Mouse (Mus musculus): ENCODE results near the gene Snd1. TPM values are rescaled to one million over a fixed set of nuclear protein-coding genes. Genes with fewer than 3 reads are reported as not detected.

Gene Snd1
- polyA plus RNA-seq, 2 experiments: 104 to 120 TPM

DNA sequence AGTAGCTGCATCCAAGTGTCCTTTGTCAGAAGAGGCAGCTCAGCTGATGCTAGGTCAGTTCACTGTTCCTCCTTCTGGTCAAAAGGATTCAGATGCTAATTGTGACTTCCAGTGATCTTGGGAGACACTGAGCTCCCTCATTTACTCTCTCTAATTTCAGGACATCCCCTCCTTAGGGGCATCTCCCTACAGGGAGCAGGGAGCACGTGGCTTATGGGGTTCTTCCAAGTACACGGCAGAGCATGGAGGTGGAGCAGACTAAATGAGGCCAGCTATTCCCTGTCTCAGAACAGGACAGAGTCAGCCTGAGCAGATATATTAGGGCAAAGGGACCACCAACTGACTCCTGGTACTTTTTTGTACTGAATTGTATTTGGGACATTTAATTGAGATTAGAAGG, 385.5 kb downstream of the Snd1 start:
- H3K9ac ChIP-seq (ENCODE audit: low read depth, low read length, severe bottlenecking): no peak overlapping the region
- no peak overlapping the region for H3K4me2 ChIP-seq (replicated peaks; ENCODE audit: low read depth, low read length, severe bottlenecking)

DNA sequence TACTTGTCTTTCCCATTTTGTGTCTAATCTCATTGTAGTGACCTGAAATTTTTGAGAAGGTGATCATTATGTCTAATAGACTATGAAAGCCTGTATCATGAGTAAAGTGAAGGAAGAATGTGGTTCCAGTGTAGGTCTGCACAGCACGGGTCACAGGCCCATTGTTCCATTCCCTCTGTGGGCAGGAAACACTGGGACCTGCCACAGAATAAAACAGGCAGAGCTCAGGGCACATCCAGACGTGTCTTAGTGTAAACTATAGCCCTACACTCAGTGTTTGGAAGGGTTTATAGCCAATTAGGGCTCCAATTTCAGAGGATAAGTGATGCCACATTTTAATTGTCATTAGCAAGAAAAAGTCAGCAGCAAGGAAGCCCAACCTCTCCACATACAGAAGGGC, 386.0 kb downstream of the Snd1 start:
- ATAC-seq (ENCODE audit: low FRiP score, low read depth) (no peak), DNase-seq (ENCODE audit: low spot score) (no peak)
- peaks cover 17% of the 10 kb centered on the region for H3K4me1 ChIP-seq (ENCODE audit: control insufficient read depth, insufficient read depth, low read length)
- no peaks in the 10 kb centered on the region for H3K27me3 ChIP-seq (ENCODE audit: control insufficient read depth, insufficient read depth, low read length)
- no peak overlapping the region for H3K27ac ChIP-seq (replicated peaks; ENCODE audit: low read depth, low read length)
- no peak for TF ChIP-seq POLR2A (IDR thresholded peaks at IDR 0.05; ENCODE audit: borderline replicate concordance, extremely low read depth, insufficient read depth, insufficient read length)
- no peak overlapping the region for H3K4me2 ChIP-seq (replicated peaks; ENCODE audit: low read depth, low read length, severe bottlenecking)
- WGBS: 14% methylated on average over 2 of the region's 2 CpGs
- no peak overlapping the region for H3K9ac ChIP-seq (ENCODE audit: low read depth, low read length, severe bottlenecking)
- no peaks in the 10 kb centered on the region for H3K36me3 ChIP-seq (ENCODE audit: control insufficient read depth, insufficient read depth, low read length)
- H3K4me3 ChIP-seq (replicated peaks; ENCODE audit: low read length): no peak overlapping the region
- no peaks in the 10 kb centered on the region for H3K9me3 ChIP-seq (ENCODE audit: control insufficient read depth, low read length)

More for the DNA sequence above, 385.5 kb downstream of the Snd1 start:
- whole genome bisulfite sequencing: 29% methylated on average over 2 of the region's 2 CpGs
- DNase-seq (ENCODE audit: low spot score) (no peak), ATAC-seq (ENCODE audit: low FRiP score, low read depth) (no peak)
- H3K36me3 ChIP-seq (ENCODE audit: control insufficient read depth, insufficient read depth, low read length): no peaks in the 10 kb centered on the region
- H3K4me1 ChIP-seq (ENCODE audit: control insufficient read depth, insufficient read depth, low read length): peaks cover 20% of the 10 kb centered on the region
- H3K4me3 ChIP-seq (replicated peaks; ENCODE audit: low read length): no peak overlapping the region
- H3K9me3 ChIP-seq (ENCODE audit: control insufficient read depth, low read length): no peaks in the 10 kb centered on the region
- H3K27me3 ChIP-seq (ENCODE audit: control insufficient read depth, insufficient read depth, low read length): no peaks in the 10 kb centered on the region
- no peak overlapping the region for H3K27ac ChIP-seq (replicated peaks; ENCODE audit: low read depth, low read length)
- TF ChIP-seq POLR2A (IDR thresholded peaks at IDR 0.05; ENCODE audit: borderline replicate concordance, extremely low read depth, insufficient read depth, insufficient read length): no peak

DNA sequence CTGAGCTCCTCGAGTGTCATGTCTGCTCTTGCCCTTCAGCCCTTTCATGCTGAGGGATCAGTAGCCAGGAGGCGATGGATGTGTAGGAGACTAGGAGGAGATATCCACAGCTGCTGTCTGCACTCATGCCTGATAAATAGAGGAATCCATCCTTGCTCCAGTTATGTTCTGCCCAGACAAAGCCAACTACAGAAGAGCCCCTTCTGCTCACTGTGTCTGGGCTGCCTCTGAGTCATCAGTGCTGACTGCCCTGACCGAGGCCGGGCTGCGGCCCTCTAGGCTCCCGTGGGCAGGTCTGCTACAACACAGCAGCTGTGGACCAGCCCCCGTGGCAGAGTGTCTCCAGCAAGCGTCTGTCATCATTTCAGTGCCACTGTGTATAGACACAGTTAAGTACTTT, 387.4 kb downstream of the Snd1 start:
- no peaks in the 10 kb centered on the region for H3K27me3 ChIP-seq (ENCODE audit: control insufficient read depth, insufficient read depth, low read length)
- WGBS: 64% methylated on average over 8 of the region's 8 CpGs

DNA sequence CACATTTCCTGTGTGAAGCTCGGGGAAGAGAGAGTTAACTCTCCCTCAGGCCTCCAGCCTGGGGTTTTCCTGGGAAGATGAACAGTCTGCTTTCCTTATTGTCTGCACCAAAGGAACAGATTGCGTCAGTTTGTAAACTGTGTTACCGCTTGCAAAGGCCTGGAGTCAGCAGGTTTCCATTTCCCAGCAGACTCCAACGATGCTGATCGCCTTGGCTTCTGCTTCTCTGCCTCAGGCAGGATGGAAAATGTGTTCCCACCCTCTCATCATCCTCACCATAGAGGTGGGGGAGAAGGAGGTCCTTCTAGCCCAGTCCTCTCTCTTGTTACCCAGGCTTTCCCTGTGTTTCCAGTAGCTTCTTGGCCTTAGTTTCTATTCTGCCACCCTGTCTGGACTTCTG, 389.7 kb downstream of the Snd1 start:
- ATAC-seq (ENCODE audit: low FRiP score, low read depth): 0 out of 2 replicates have a peak, but pooled peaks have one; percentile 62
- H3K27me3 ChIP-seq (ENCODE audit: control insufficient read depth, insufficient read depth, low read length): no peaks in the 10 kb centered on the region

More for the DNA sequence above, 387.4 kb downstream of the Snd1 start:
- Histone ChIP-seq H3K9me3 (ENCODE audit: control insufficient read depth, low read length) (no peaks in the 10 kb centered on the region), H3K4me3 (replicated peaks; ENCODE audit: low read length) (no peak overlapping the region), H3K4me1 (ENCODE audit: control insufficient read depth, insufficient read depth, low read length) (peaks cover 13% of the 10 kb centered on the region), H3K4me2 (replicated peaks; ENCODE audit: low read depth, low read length, severe bottlenecking) (no peak overlapping the region), H3K27ac (replicated peaks; ENCODE audit: low read depth, low read length) (no peak overlapping the region), H3K9ac (ENCODE audit: low read depth, low read length, severe bottlenecking) (no peak overlapping the region), H3K36me3 (ENCODE audit: control insufficient read depth, insufficient read depth, low read length) (no peaks in the 10 kb centered on the region)
- no peak for ATAC-seq (ENCODE audit: low FRiP score, low read depth)
- no peak for DNase-seq (ENCODE audit: low spot score)
- TF ChIP-seq POLR2A (IDR thresholded peaks at IDR 0.05; ENCODE audit: borderline replicate concordance, extremely low read depth, insufficient read depth, insufficient read length): no peak

DNA sequence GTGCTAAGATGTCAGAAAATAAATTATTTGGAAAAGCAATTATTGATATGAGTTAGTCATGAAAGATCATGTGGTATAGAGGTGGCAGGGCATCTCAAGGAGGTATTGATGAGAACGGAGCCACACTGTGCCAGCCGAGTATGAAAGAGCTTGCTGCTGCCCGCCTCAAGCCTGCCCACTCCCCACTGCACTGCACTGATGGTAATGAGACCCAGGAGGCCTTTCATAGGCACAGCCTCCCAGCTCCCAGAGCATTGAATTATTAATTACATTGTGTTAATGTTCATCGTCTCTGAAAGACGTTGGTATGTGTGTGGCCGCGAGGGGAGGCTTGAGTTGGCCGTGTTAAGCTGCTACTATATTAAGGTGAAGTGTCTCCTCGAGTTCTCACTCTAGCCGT, 390.2 kb downstream of the Snd1 start:
- Histone ChIP-seq H3K27ac (replicated peaks; ENCODE audit: low read depth, low read length) (no peak overlapping the region), H3K27me3 (ENCODE audit: control insufficient read depth, insufficient read depth, low read length) (no peaks in the 10 kb centered on the region), H3K9ac (ENCODE audit: low read depth, low read length, severe bottlenecking) (no peak overlapping the region), H3K4me2 (replicated peaks; ENCODE audit: low read depth, low read length, severe bottlenecking) (no peak overlapping the region), H3K9me3 (ENCODE audit: control insufficient read depth, low read length) (no peaks in the 10 kb centered on the region), H3K4me3 (replicated peaks; ENCODE audit: low read length) (no peak overlapping the region), H3K4me1 (ENCODE audit: control insufficient read depth, insufficient read depth, low read length) (peaks cover 12% of the 10 kb centered on the region), H3K36me3 (ENCODE audit: control insufficient read depth, insufficient read depth, low read length) (no peaks in the 10 kb centered on the region)
- DNase-seq (ENCODE audit: low spot score) (no peak), ATAC-seq (ENCODE audit: low FRiP score, low read depth) (no peak)
- no peak for TF ChIP-seq POLR2A (IDR thresholded peaks at IDR 0.05; ENCODE audit: borderline replicate concordance, extremely low read depth, insufficient read depth, insufficient read length)
- 71% methylated on average over 10 of the region's 10 CpGs for WGBS

More for the DNA sequence above, 389.7 kb downstream of the Snd1 start:
- H3K9me3 ChIP-seq (ENCODE audit: control insufficient read depth, low read length): no peaks in the 10 kb centered on the region
- peaks cover 12% of the 10 kb centered on the region for H3K4me1 ChIP-seq (ENCODE audit: control insufficient read depth, insufficient read depth, low read length)
- DNase-seq (ENCODE audit: low spot score): peak; percentile 45
- no peak for TF ChIP-seq POLR2A (IDR thresholded peaks at IDR 0.05; ENCODE audit: borderline replicate concordance, extremely low read depth, insufficient read depth, insufficient read length)
- H3K4me3 ChIP-seq (replicated peaks; ENCODE audit: low read length): no peak overlapping the region
- H3K27ac ChIP-seq (replicated peaks; ENCODE audit: low read depth, low read length): peak overlapping the region; percentile 33; the same call in 1 of the 2 replicates
- H3K9ac ChIP-seq (ENCODE audit: low read depth, low read length, severe bottlenecking): no peak overlapping the region
- H3K36me3 ChIP-seq (ENCODE audit: control insufficient read depth, insufficient read depth, low read length): no peaks in the 10 kb centered on the region
- no peak overlapping the region for H3K4me2 ChIP-seq (replicated peaks; ENCODE audit: low read depth, low read length, severe bottlenecking)
- 25% methylated on average over 5 of the region's 5 CpGs for WGBS

DNA sequence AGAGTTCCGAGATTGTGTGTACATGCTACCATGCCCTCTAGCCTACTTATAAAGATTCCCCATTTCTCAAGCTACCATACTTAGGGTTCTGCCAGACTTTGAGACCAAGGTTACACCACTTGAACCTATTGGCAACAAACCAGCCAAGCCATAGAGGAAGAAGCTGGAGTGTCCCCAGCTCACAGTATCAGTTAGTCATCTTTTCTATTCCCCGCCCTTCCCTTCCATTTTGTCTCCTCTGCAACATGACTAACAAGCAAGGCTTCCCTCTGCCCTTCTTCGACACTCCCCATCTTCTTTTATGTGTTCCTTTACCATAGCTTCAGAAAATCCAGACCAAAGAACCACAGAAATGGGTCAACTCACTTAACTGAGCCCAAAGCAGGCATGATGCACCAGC, 391.3 kb downstream of the Snd1 start:
- 94% methylated on average over 3 of the region's 3 CpGs for WGBS
- H3K9me3 ChIP-seq (ENCODE audit: control insufficient read depth, low read length): no peaks in the 10 kb centered on the region
- no peak overlapping the region for H3K4me2 ChIP-seq (replicated peaks; ENCODE audit: low read depth, low read length, severe bottlenecking)
- H3K4me3 ChIP-seq (replicated peaks; ENCODE audit: low read length): no peak overlapping the region
- ATAC-seq (ENCODE audit: low FRiP score, low read depth) (no peak), DNase-seq (ENCODE audit: low spot score) (no peak)
- no peaks in the 10 kb centered on the region for H3K36me3 ChIP-seq (ENCODE audit: control insufficient read depth, insufficient read depth, low read length)
- H3K27me3 ChIP-seq (ENCODE audit: control insufficient read depth, insufficient read depth, low read length): no peaks in the 10 kb centered on the region
- no peak overlapping the region for H3K9ac ChIP-seq (ENCODE audit: low read depth, low read length, severe bottlenecking)
- H3K4me1 ChIP-seq (ENCODE audit: control insufficient read depth, insufficient read depth, low read length): peaks cover 12% of the 10 kb centered on the region
- TF ChIP-seq POLR2A (IDR thresholded peaks at IDR 0.05; ENCODE audit: borderline replicate concordance, extremely low read depth, insufficient read depth, insufficient read length): no peak
- no peak overlapping the region for H3K27ac ChIP-seq (replicated peaks; ENCODE audit: low read depth, low read length)
